Mouse (Mus musculus): ENCODE measurements at regions not wholly inside any gene's neighbourhood (a gene's known extent, or its start where the extent isn't known, plus 50 kb on each side); places are given as distances from the start of the nearest gene placed in this dataset.

DNA sequence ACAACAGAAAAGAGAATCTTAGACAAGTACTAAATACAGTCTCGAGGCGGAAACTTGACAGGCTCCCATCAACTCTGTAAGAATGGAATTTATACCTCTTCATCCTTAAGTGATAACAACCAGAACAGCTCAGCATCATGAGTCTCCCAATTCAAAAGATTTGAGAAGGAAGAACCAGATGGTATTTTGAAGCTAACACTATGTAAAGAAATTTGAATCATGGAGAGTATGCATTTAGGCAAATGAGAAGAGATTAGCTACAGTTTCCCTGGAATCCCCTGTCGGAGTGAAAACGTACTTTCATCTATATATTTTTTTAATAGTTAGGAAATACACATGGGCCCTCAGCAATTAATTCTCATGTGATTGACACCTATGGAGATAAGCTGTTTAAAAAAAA lies 140.9 kb downstream of the Nrip1 start:
- no peak for ATAC-seq (replicated peaks; ENCODE audit: low FRiP score, low TSS enrichment, poor library complexity, severe bottlenecking)

DNA sequence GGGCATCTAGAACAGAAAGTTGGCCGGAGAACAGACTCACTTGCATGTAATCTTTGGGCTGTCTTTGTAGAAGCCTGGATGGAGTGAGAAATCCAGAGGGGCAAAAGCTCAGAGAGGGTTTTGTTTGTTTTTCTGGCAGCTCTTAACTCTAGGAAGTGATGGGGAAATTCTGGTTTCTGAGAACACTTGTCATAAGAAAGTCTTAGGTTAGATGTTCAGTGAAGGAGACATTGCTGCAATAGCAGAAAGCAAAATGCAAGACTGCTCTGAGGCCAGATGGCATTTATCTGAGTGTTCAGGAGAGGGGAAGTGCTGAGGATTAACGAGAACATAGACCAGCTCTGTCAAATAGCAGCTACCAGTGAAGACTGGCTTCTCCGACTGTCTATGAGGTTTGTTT lies 141.5 kb downstream of the Nrip1 start:
- ATAC-seq (replicated peaks; ENCODE audit: low FRiP score, low TSS enrichment, poor library complexity, severe bottlenecking) = no peak

DNA sequence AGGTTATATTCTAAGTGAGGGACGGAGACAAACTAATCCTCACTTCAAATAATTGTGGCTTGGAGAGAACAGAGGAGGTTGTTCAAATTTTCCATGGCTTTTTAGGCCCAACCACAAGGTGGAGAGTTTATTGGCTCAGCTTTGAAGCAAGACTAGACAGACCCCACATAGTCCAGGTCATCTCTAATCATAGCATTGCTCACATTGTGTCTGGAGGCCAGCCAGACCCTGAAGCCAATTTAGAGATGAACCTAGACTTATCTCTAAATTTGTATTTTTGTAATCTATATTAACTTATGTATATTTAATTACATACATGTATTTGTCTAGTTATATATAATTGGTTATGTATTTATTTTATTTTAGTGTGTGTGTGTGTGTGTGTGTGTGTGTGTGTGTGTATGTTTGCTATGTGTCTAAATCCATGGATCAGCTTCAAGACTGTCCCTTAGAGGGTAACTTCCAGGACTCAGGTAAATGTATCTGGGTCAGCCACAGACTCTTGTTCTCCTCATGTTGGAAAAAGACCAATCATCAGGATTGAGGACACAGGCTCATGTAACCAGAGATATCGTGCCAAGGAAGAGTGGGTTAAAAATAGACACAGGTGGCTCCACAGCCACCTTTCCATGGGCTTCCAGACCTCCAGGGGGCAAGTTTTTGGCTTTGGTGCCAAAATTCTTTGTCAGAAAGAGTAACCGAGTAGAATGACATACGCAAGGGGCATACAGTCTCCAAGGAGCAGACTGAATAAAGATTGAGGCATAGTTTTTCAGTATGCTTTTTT lies 142.9 kb downstream of the Nrip1 start:
- no peak for ATAC-seq (replicated peaks; ENCODE audit: low FRiP score, low TSS enrichment, poor library complexity, severe bottlenecking)

DNA sequence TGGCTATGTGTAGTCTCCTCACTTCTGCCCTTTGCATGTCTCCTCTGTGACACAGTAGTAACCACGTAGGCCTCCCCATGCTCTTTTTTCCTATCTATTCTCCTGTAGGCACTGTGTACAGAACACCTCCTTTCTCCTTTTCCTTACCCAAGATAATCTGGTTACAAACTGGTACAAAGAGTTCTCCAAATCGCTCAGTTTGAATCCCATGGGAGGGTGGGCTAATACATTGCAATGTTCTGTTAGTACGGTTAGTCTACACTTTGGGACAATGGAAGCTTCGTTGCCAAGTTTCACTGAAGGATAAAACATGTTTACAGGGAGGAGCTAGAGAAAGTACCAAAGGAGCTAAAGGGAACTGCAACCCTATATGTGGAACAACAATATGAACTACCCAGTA lies 145.2 kb downstream of the Nrip1 start:
- ATAC-seq (replicated peaks; ENCODE audit: low FRiP score, low TSS enrichment, poor library complexity, severe bottlenecking) = no peak

DNA sequence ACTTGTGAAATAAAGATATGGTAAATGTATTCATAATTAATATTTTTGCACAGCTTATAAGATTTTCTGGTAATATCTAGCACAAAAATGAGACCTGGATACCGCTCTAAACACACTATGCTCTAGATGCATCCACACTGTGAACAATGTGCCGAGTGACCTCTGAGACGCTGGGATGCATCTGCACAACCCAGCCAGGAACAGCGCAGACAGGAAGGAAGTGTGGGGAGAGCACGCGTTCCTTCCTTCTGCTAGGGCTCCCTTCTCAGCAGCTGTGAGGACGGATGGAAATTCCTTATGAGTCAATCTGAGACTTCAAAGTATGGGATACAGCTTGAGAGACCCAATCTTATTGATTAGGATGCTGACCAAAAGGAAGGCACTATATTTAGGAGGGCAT lies 147.2 kb downstream of the Nrip1 start:
- no peak for ATAC-seq (replicated peaks; ENCODE audit: low FRiP score, low TSS enrichment, poor library complexity, severe bottlenecking)

DNA sequence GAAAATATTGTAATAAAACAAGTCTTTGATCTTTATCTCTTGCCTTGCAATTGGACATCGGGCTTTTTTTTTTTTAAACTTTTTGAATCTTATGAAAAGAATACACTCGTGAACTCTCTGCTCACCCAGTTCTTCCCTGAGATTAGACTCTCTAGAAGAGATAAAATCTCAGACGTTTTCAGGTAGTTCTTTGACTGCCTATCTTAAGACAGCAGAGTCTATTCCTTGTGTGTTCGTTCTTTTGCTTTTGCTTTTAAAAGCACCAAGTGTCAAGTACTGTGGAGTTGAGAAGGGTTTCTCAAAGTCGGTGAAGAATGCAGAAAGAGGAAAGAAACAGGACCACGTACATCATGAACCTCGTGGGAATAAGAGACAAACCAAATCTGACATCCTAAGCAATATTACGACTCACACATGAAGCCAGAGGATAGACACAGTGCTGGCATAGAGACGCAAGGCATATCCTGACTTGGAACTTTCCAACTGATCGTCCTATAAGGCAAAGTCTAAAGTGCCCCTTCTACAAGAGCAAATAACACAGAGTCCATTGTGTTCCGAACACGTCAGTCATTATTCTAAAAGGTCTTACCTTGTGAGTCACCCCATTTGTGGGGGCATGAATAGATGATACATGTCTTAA lies 147.9 kb downstream of the Nrip1 start:
- ATAC-seq (replicated peaks; ENCODE audit: low FRiP score, low TSS enrichment, poor library complexity, severe bottlenecking) = no peak

DNA sequence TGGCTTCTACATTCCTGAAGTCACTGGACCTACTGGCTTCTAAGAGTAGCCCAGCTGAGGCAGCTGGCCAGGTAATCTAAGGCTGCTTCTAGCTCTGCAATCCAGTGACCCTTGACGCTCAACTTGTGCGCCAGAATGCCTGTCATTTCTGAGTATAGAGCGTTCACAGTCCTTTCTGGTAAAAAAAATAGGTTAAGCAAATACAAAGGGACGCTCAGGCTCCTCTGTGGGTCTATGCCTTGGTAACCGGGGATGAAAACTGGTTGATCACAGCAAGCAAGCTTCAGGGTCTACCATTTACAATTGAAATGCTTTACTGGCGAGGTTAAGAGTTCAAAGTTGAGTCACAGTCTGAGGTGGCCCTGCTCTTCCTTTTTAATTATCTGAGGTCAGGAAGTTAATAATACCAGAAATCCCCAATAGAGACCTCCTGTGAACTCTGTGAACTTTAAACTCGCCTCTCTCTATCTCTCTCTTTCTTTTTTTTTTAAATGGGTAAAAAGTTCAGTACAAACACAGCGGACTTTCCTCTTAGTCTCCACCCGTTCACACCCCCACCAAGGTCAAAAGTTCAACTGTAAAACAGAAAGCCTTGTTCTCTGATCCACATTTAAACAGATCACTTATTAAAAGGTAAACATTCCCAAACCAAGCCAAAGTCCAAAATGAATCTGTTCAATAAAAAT lies 148.6 kb downstream of the Nrip1 start:
- ATAC-seq (replicated peaks; ENCODE audit: low FRiP score, low TSS enrichment, poor library complexity, severe bottlenecking) = no peak

DNA sequence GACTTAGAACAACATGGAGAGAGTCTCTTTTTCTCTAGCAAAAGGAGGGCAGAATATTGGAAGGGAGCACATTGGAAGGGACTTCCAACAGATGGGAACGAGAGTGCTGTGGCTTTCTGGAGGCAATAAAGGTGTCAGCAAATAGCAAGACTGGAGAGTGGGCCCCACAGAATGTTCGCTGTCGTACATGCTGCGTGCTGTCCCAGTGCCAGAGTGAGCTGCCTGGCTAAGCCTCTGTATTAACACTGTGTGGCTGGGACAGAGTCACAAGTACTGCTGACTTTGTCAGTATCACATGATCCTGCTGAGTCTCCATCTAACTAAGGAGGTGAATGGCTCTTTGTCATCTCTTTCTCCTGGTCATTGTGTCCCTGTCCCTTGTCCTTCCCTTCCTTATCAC lies 149.9 kb downstream of the Nrip1 start:
- ATAC-seq (replicated peaks; ENCODE audit: low FRiP score, low TSS enrichment, poor library complexity, severe bottlenecking) = no peak

DNA sequence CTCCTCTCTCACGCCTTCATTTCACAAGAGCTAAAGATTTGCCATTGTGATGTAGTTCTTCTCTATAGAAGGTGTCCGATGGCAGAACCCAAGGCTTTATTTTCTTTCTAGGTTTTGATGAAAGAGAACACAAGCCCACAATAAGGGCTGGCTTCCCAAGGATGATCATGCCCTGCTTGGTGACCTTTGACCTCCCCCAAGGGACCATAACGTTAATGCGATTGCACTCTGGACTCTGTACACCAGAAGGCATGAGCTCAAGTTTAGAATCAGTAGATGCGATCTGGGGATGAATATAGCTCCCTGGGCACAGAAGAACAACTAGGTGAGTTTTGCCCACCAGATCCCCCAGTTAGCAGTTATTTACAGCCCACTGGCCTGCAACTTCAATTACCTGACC lies 150.7 kb downstream of the Nrip1 start:
- ATAC-seq (replicated peaks; ENCODE audit: low FRiP score, low TSS enrichment, poor library complexity, severe bottlenecking) = no peak

DNA sequence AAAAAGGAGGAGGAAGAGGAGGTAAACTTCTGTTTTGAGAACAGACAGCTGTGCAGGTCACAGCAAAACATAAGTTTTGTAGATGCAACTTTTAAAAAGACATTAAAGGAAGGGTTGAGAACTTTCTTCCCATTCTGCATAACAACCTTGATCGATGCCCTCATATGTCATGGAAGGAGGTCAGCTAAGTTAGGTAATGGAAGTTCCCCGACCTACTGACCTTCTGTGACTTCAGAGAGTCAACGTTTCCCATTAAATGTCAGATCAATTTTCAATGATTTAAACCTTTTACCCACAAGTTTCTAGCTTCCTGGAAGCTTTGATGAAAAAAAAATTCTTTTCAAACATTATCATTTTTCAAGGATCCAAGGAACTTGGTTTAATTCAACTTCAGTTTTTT lies 153.2 kb downstream of the Nrip1 start:
- ATAC-seq (replicated peaks; ENCODE audit: low FRiP score, low TSS enrichment, poor library complexity, severe bottlenecking) = no peak

DNA sequence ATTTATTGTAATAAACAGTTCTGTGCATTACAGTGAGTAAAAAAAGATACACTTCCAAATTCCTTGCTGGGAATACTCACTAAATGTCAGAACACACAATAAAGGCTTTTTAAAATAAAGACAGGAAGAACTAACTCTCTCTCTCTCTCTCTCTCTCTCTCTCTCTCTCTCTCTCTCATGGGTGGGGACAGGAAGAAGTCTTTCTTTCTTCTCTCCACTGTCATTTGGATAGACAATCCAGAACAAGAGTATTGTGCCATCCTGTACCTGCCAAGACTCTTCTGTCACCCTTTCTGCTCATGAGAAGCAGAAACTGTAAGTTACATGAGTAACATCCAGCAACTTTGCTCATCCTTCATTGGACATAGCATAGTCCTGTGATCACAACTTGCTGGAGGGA lies 154.4 kb downstream of the Nrip1 start:
- ATAC-seq (replicated peaks; ENCODE audit: low FRiP score, low TSS enrichment, poor library complexity, severe bottlenecking) = no peak

DNA sequence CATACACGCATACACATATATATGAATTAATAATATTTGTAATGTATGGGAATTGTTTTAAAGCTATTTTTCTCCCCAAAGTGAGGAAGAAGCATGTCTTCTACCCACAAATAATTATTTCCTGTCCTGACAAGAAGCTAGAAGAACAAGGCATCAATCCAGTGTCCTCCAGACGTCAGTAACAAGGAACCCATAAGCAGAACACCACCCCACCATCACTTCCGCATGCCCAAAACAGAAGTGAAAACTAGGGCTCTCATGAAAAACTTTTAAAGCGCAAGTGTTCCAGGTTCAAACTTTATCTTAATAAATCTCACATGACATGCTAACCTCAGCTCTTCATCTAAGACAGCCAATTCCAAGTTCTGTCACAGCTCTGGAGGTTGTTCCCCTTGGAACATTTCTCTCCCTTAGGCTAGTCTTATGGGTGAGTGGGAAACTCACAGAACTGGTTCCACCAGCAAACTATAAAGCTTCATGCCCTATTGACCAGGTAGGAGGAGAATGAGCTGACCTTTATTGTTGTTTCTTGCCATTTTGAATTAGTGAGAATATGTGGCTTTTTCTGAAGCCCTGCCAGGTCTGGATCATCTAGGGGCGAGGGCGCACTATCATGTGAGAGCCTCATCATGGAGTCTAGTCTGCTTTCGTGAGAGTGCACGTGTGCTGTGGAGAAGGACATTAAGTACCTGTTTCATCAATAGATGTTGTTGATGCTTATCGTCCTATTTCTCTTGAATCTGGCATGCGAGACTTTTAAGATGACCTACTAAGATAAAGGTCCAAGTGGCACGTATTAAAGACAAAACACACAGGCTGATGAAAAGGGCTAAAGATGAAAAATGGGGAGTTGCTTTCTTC lies 155.1 kb downstream of the Nrip1 start:
- ATAC-seq (replicated peaks; ENCODE audit: low FRiP score, low TSS enrichment, poor library complexity, severe bottlenecking) = no peak

DNA sequence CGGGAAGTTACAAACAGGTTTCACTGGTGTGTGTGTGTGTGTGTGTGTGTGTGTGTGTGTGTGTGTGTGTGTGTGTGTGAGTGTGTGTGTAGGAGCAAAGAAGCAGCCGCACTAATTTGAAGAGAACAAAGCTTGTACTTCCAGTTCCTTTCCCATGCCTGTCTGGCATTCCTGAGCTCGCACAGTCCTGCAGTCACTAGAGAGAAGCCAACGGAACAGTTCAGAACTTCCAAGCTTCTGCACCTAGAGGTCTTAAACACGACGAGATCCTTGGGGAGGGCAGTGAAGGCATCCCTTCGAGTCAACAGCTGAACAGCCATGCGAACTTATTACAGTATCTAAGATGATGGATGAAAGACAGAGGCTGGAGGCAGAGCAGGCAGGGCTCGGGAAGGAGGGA lies 157.4 kb downstream of the Nrip1 start:
- ATAC-seq (replicated peaks; ENCODE audit: low FRiP score, low TSS enrichment, poor library complexity, severe bottlenecking) = no peak

DNA sequence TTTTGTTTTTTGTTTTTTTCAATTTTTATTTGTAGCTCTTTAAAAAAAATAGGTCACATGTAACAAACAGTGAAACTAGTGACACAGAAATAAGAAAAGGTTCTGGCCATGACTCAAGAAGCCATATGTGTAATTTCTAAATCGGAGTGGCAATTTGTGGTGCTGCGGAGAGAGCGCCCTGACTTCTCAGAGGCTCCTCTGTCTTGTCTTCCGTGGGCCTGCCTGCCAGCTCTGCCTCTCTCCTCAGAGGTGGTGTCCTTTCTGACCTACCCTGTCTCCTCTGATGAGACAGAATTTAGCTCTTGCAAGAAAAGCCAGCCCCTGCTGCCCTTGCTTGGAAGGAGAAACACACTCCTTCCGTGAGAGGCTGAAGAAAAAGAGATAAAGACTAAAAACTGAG lies 158.1 kb downstream of the Nrip1 start:
- ATAC-seq (replicated peaks; ENCODE audit: low FRiP score, low TSS enrichment, poor library complexity, severe bottlenecking) = no peak

DNA sequence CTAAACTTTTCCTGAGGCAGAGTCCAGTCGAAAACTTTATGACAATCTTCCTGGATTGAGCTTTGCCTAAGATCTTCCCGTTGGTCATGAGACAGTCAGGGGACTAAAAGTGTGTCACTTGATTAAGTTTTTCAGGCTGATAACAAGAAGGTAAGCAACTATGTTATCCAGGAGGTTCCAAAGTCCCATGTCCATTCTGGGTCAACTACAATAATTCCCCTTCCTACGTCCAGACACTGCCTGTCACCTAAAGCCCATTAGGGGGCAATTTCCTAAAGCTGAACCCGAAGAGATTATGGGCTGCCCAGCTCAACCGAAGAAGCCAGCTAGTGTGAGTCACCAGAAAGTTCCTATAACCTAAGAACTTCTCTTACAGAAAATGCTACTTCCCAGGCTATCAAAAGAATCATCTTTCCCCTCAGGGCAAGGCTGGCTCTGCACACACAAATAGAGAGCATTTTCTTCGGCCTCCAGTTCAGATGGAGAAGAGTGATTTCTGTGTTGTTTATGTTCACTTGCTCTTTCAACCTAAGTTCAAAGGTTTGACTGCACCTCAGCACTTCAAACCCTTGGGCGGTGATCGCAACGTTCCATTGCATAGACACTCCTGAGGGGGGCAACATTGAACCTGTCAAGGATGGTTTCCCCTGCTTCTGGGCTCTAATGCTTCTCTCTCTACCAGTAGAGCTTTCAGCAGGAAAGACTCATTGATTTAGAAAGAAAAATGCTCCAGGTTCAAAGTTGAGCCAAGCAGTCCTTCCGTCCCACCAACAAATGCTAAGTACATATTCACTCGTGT lies 171.7 kb downstream of the Nrip1 start:
- peak; percentile 82 for ATAC-seq (replicated peaks; ENCODE audit: low FRiP score, low TSS enrichment, poor library complexity, severe bottlenecking)

DNA sequence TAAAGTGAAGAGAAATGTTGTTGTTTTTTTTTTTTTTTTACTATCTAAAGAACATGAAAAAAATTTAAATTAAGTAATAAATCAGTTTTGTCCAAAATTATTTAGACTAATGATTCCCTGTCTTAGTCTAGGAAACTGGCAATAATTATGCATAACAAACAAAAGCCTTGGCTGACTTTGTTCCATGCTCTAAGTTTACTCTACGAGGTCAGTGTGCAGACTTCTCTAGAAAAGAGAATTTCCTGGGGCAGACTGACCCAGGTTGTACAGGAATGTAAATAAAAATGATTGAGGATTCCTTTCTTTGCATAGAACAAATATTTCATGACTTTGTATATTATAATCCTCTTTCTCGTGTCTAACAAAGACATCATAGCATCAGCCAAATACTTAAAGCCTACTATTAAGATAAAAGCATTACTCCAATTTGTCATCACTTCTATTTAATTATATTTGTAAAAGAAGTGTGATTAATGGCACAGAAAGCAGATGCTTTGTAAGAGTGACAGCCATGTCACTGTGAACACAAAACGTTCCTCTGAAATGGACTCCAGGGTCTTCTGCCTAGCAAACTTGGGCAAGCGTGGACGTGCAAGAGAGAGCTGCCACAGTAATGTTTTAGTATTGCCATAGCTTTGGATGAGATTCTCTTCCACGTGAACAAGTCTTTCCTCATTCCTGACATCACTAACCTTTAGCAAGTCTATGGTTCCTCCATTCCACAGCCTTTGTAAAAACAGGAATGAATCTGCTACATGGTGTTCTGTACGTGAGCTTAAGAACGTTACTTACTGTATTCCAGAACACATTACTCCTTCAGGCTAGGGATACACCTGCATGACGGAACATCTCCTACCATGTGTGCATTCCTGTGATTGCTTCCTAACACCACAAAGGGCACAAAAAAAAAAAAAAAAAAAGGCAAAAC lies 172.6 kb downstream of the Nrip1 start:
- ATAC-seq (replicated peaks; ENCODE audit: low FRiP score, low TSS enrichment, poor library complexity, severe bottlenecking) = no peak

DNA sequence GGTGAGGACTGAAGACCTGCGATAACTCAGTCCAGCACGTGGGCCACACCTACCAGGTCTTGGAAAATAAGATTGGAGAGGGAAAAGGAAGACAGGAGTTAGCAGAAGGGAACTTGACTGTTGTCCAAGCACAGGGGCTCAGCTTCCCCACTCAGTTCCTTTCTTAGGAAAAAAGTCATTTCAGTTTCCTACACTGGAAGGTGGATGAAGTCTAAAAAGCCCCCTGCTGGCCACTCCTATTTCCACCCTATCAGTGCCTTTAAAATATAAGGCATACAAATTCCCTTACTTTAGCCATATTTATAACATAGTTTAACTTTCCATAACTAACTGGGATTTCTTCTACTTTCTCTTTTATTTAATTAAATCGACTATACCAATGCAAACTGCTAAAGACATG lies 173.4 kb downstream of the Nrip1 start:
- ATAC-seq (replicated peaks; ENCODE audit: low FRiP score, low TSS enrichment, poor library complexity, severe bottlenecking) = peak; percentile 73

DNA sequence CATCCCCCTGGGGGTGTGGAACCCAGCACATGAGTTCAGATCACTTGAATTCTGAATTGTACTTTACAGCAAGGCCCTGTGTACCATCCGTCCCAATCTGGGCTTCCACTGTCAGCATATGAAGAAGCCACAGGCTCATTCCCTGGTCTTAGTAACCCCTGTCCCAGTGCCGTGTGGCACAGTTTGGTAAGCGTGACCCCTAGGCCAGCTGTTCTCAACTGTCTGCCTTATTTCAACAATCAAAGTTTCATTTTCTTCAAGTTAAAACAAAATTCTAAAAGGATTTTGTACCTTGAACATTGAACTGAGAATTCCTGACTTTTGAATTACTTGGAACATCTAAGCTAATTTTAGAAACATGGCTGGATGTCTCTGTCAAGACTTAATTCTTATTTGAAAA lies 174.6 kb downstream of the Nrip1 start:
- ATAC-seq (replicated peaks; ENCODE audit: low FRiP score, low TSS enrichment, poor library complexity, severe bottlenecking) = no peak

Data from megakaryocyte-erythroid progenitor cell, adult 5-6 weeks (primary cell).